Mouse (Mus musculus): ENCODE measurements around the gene Mrtfa. TPM values are rescaled to one million over a fixed set of nuclear protein-coding genes. Genes with fewer than 3 reads are reported as not detected.

The Mrtfa gene
- 15.1 and 16.0 TPM in 2 replicates for polyA plus RNA-seq (2012; rRNA removed)

- Histone ChIP-seq H3K27me3 (replicated peaks; ENCODE audit: control insufficient read depth, insufficient read depth, low read length) (no peaks in the 10 kb centered on the region), H3K4me1 (ENCODE audit: control insufficient read depth, insufficient read depth, low read length) (peaks cover 2% of the 10 kb centered on the region; the same call in 1 of the 2 replicates), H3K36me3 (ENCODE audit: control insufficient read depth, insufficient read depth, low read length) (no peaks in the 10 kb centered on the region), H3K4me3 (ENCODE audit: insufficient read depth, low read depth, low read length) (peak within 1 kb of the TSS; percentile 96), H3K27ac (ENCODE audit: insufficient read depth, low read depth, low read length) (peak within 1 kb of the TSS; percentile 81)
- 1% methylated on average over 48 of the region's 48 CpGs for WGBS
- TF ChIP-seq POLR2A (IDR thresholded peaks at IDR 0.05; ENCODE audit: low read depth, low read length) (peak; percentile 47), CTCF (conservative IDR thresholded peaks at IDR 0.05; ENCODE audit: insufficient read depth, insufficient read length, low read depth, low read length) (no peak)
- peak; percentile 100 for DNase-seq
These were observed at the start of gene Mrtfa for GRCm38 (mm10) chr15:81190630-81191178. Gene Mrtfa (minus strand): TSS chr15:81190757.

GRCm38 (mm10) chr15:81239794-81240343, 49.3 kb upstream of the Mrtfa start:
- 68% methylated on average over 13 of the region's 13 CpGs for WGBS
- TF ChIP-seq CTCF (conservative IDR thresholded peaks at IDR 0.05; ENCODE audit: insufficient read depth, insufficient read length, low read depth, low read length) (no peak), POLR2A (IDR thresholded peaks at IDR 0.05; ENCODE audit: low read depth, low read length) (no peak)
- peak; percentile 23 for DNase-seq

GRCm38 (mm10) chr15:81239261-81239660, 48.7 kb upstream of the Mrtfa start:
- WGBS: 40% methylated on average over 7 of the region's 7 CpGs
- Histone ChIP-seq H3K4me1 (ENCODE audit: control insufficient read depth, insufficient read depth, low read length) (no peaks in the 10 kb centered on the region), H3K27ac (ENCODE audit: insufficient read depth, low read depth, low read length) (no peak overlapping the region), H3K36me3 (ENCODE audit: control insufficient read depth, insufficient read depth, low read length) (no peaks in the 10 kb centered on the region), H3K4me3 (ENCODE audit: insufficient read depth, low read depth, low read length) (no peak overlapping the region), H3K27me3 (replicated peaks; ENCODE audit: control insufficient read depth, insufficient read depth, low read length) (no peaks in the 10 kb centered on the region)
- DNase-seq: peak; percentile 72
- TF ChIP-seq CTCF (conservative IDR thresholded peaks at IDR 0.05; ENCODE audit: insufficient read depth, insufficient read length, low read depth, low read length) (peak; percentile 65), POLR2A (IDR thresholded peaks at IDR 0.05; ENCODE audit: low read depth, low read length) (no peak)

More at GRCm38 (mm10) chr15:81239794-81240343, 49.3 kb upstream of the Mrtfa start:
- Histone ChIP-seq H3K4me1 (ENCODE audit: control insufficient read depth, insufficient read depth, low read length) (no peaks in the 10 kb centered on the region), H3K36me3 (ENCODE audit: control insufficient read depth, insufficient read depth, low read length) (no peaks in the 10 kb centered on the region), H3K27ac (ENCODE audit: insufficient read depth, low read depth, low read length) (no peak overlapping the region), H3K4me3 (ENCODE audit: insufficient read depth, low read depth, low read length) (no peak overlapping the region), H3K27me3 (replicated peaks; ENCODE audit: control insufficient read depth, insufficient read depth, low read length) (no peaks in the 10 kb centered on the region)

- DNase-seq: no peak
- Histone ChIP-seq H3K36me3 (ENCODE audit: control insufficient read depth, insufficient read depth, low read length) (no peaks in the 10 kb centered on the region), H3K4me1 (ENCODE audit: control insufficient read depth, insufficient read depth, low read length) (no peaks in the 10 kb centered on the region), H3K27me3 (replicated peaks; ENCODE audit: control insufficient read depth, insufficient read depth, low read length) (no peaks in the 10 kb centered on the region), H3K4me3 (ENCODE audit: insufficient read depth, low read depth, low read length) (no peak overlapping the region), H3K27ac (ENCODE audit: insufficient read depth, low read depth, low read length) (no peak overlapping the region)
- WGBS: 94% methylated on average over 18 of the region's 18 CpGs
- TF ChIP-seq POLR2A (IDR thresholded peaks at IDR 0.05; ENCODE audit: low read depth, low read length): no peak
- TF ChIP-seq CTCF (conservative IDR thresholded peaks at IDR 0.05; ENCODE audit: insufficient read depth, insufficient read length, low read depth, low read length): no peak
These were observed 46.9 kb upstream of the Mrtfa start for GRCm38 (mm10) chr15:81237471-81237870.

- no peak for TF ChIP-seq CTCF (conservative IDR thresholded peaks at IDR 0.05; ENCODE audit: insufficient read depth, insufficient read length, low read depth, low read length)
- TF ChIP-seq POLR2A (IDR thresholded peaks at IDR 0.05; ENCODE audit: low read depth, low read length): no peak
- H3K27ac ChIP-seq (ENCODE audit: insufficient read depth, low read depth, low read length): no peak overlapping the region
- H3K27me3 ChIP-seq (replicated peaks; ENCODE audit: control insufficient read depth, insufficient read depth, low read length): no peaks in the 10 kb centered on the region
- no peaks in the 10 kb centered on the region for H3K4me1 ChIP-seq (ENCODE audit: control insufficient read depth, insufficient read depth, low read length)
- no peak for DNase-seq
- H3K36me3 ChIP-seq (ENCODE audit: control insufficient read depth, insufficient read depth, low read length): no peaks in the 10 kb centered on the region
- peak overlapping the region; percentile 42 for H3K4me3 ChIP-seq (ENCODE audit: insufficient read depth, low read depth, low read length)
- WGBS: 38% methylated on average over 8 of the region's 8 CpGs
These were observed 45.5 kb upstream of the Mrtfa start for GRCm38 (mm10) chr15:81236062-81236461.

GRCm38 (mm10) chr15:81235086-81235920, 44.7 kb upstream of the Mrtfa start, which contains the start of gene Mchr1:
Gene Mchr1 (plus strand): TSS chr15:81235499.
- WGBS: 4% methylated on average over 25 of the region's 25 CpGs
- Histone ChIP-seq H3K4me1 (ENCODE audit: control insufficient read depth, insufficient read depth, low read length) (peaks cover 5% of the 10 kb centered on the region; the same call in 1 of the 2 replicates), H3K36me3 (ENCODE audit: control insufficient read depth, insufficient read depth, low read length) (no peaks in the 10 kb centered on the region), H3K27me3 (replicated peaks; ENCODE audit: control insufficient read depth, insufficient read depth, low read length) (no peaks in the 10 kb centered on the region), H3K4me3 (ENCODE audit: insufficient read depth, low read depth, low read length) (peak within 1 kb of the TSS; percentile 42), H3K27ac (ENCODE audit: insufficient read depth, low read depth, low read length) (no peak within 1 kb of the TSS)
- TF ChIP-seq CTCF (conservative IDR thresholded peaks at IDR 0.05; ENCODE audit: insufficient read depth, insufficient read length, low read depth, low read length) (peak; percentile 43), POLR2A (IDR thresholded peaks at IDR 0.05; ENCODE audit: low read depth, low read length) (no peak)
- peak; percentile 61 for DNase-seq

- WGBS: 77% methylated on average over 7 of the region's 7 CpGs
- no peak overlapping the region for H3K27ac ChIP-seq (ENCODE audit: insufficient read depth, low read depth, low read length)
- DNase-seq: no peak
- H3K27me3 ChIP-seq (replicated peaks; ENCODE audit: control insufficient read depth, insufficient read depth, low read length): no peaks in the 10 kb centered on the region
- TF ChIP-seq CTCF (conservative IDR thresholded peaks at IDR 0.05; ENCODE audit: insufficient read depth, insufficient read length, low read depth, low read length) (no peak), POLR2A (IDR thresholded peaks at IDR 0.05; ENCODE audit: low read depth, low read length) (no peak)
- no peak overlapping the region for H3K4me3 ChIP-seq (ENCODE audit: insufficient read depth, low read depth, low read length)
- H3K4me1 ChIP-seq (ENCODE audit: control insufficient read depth, insufficient read depth, low read length): peaks cover 8% of the 10 kb centered on the region; the same call in 1 of the 2 replicates
- H3K36me3 ChIP-seq (ENCODE audit: control insufficient read depth, insufficient read depth, low read length): no peaks in the 10 kb centered on the region
These were observed 40.8 kb upstream of the Mrtfa start for GRCm38 (mm10) chr15:81231325-81231724.
